Mouse (Mus musculus): ENCODE measurements around the gene Grik3.
"Not testable (repeated sequence)": the region's sequence is repeated elsewhere in the genome, so short reads cannot be mapped to it uniquely, and the experiment has no call there.

The Grik3 gene

GRCm38 (mm10) chr4:125595011-125595410 lies 104.5 kb downstream of the Grik3 start:
- DNase-seq (ENCODE audit: low spot score in 2 of 2), result no peak

- no peak for DNase-seq (ENCODE audit: low spot score in 2 of 2)
Measured at GRCm38 (mm10) chr4:125598677-125599076, 108.2 kb downstream of the Grik3 start.

- DNase-seq (ENCODE audit: low spot score in 2 of 2), result no peak
Measured at GRCm38 (mm10) chr4:125599510-125600005, 109.1 kb downstream of the Grik3 start.

- DNase-seq (ENCODE audit: low spot score in 2 of 2), result no peak
Measured at GRCm38 (mm10) chr4:125600642-125601041, 110.1 kb downstream of the Grik3 start.

GRCm38 (mm10) chr4:125601301-125601700 lies 110.8 kb downstream of the Grik3 start:
- DNase-seq (ENCODE audit: low spot score in 2 of 2), result no peak

GRCm38 (mm10) chr4:125604494-125604893 lies 114.0 kb downstream of the Grik3 start:
- DNase-seq (ENCODE audit: low spot score in 2 of 2), result no peak

- DNase-seq (ENCODE audit: low spot score in 2 of 2), result no peak
Measured at GRCm38 (mm10) chr4:125606147-125606546, 115.6 kb downstream of the Grik3 start.

- DNase-seq (ENCODE audit: low spot score in 2 of 2), result no peak
Measured at GRCm38 (mm10) chr4:125607397-125608042, 117.0 kb downstream of the Grik3 start.

- not testable (repeated sequence) for DNase-seq (ENCODE audit: low spot score in 2 of 2)
Measured at GRCm38 (mm10) chr4:125608896-125609295, 118.4 kb downstream of the Grik3 start.

- no peak for DNase-seq (ENCODE audit: low spot score in 2 of 2)
Measured at GRCm38 (mm10) chr4:125609320-125610306, 119.1 kb downstream of the Grik3 start.

- DNase-seq (ENCODE audit: low spot score in 2 of 2), result no peak
Measured at GRCm38 (mm10) chr4:125617851-125618250, 127.4 kb downstream of the Grik3 start.

GRCm38 (mm10) chr4:125618524-125619320 lies 128.2 kb downstream of the Grik3 start:
- DNase-seq (ENCODE audit: low spot score in 2 of 2), result no peak

- DNase-seq (ENCODE audit: low spot score in 2 of 2), result no peak
Measured at GRCm38 (mm10) chr4:125624885-125625678, 134.6 kb downstream of the Grik3 start.

- DNase-seq (ENCODE audit: low spot score in 2 of 2), result peak; percentile 70 to 78
Measured at GRCm38 (mm10) chr4:125629544-125629943, 139.0 kb downstream of the Grik3 start.

GRCm38 (mm10) chr4:125635037-125635436 lies 144.5 kb downstream of the Grik3 start:
- no peak for DNase-seq (ENCODE audit: low spot score in 2 of 2)

GRCm38 (mm10) chr4:125636616-125637304 lies 146.3 kb downstream of the Grik3 start:
- no peak for DNase-seq (ENCODE audit: low spot score in 2 of 2)

GRCm38 (mm10) chr4:125637364-125637763 lies 146.9 kb downstream of the Grik3 start:
- DNase-seq (ENCODE audit: low spot score in 2 of 2), result no peak

- no peak for DNase-seq (ENCODE audit: low spot score in 2 of 2)
Measured at GRCm38 (mm10) chr4:125640520-125640919, 150.0 kb downstream of the Grik3 start.

GRCm38 (mm10) chr4:125640921-125641663 lies 150.6 kb downstream of the Grik3 start:
- DNase-seq (ENCODE audit: low spot score in 2 of 2), result no peak

Data from right cerebral cortex, postnatal 10 days (tissue).